Mouse (Mus musculus) natural killer cell, adult 2 months (primary cell): ENCODE measurements around the gene Fam114a1.
A peak's percentile ranks its signal among the peaks of the same experiment; 100 is the strongest.

Source experiments
- DNase-seq, 2 experiments: peaks; one replicate each; pipeline ENCODE4 v3.0.0; 2022; ENCODE audit warnings: low spot score in 2 of 2

Gene Fam114a1

GRCm38 (mm10) chr5:65003946-65004535 is 34.2 kb downstream of the Fam114a1 start:
- DNase-seq: no peak

GRCm38 (mm10) chr5:65005251-65005650 is 35.4 kb downstream of the Fam114a1 start:
- no peak for DNase-seq

GRCm38 (mm10) chr5:65006011-65006491 is 36.2 kb downstream of the Fam114a1 start:
- no peak for DNase-seq

- DNase-seq: no peak
These were observed 42.2 kb downstream of the Fam114a1 start for GRCm38 (mm10) chr5:65011901-65012573.

GRCm38 (mm10) chr5:65015508-65015907 is 45.6 kb downstream of the Fam114a1 start:
- no peak for DNase-seq

- no peak for DNase-seq
These were observed 49.2 kb downstream of the Fam114a1 start for GRCm38 (mm10) chr5:65019109-65019508.

GRCm38 (mm10) chr5:65019823-65020222 is 50.0 kb downstream of the Fam114a1 start:
- DNase-seq: no peak

- DNase-seq: no peak
These were observed 52.1 kb downstream of the Fam114a1 start for GRCm38 (mm10) chr5:65022006-65022405.

GRCm38 (mm10) chr5:65024641-65025040 is 54.8 kb downstream of the Fam114a1 start:
- no peak for DNase-seq

- DNase-seq: peak; percentile 30 to 67
These were observed 56.0 kb downstream of the Fam114a1 start for GRCm38 (mm10) chr5:65025916-65026315.

- no peak for DNase-seq
These were observed 56.9 kb downstream of the Fam114a1 start for GRCm38 (mm10) chr5:65026776-65027175.

GRCm38 (mm10) chr5:65028019-65028418 is 58.1 kb downstream of the Fam114a1 start:
- no peak for DNase-seq

- DNase-seq: no peak
These were observed 66.7 kb downstream of the Fam114a1 start for GRCm38 (mm10) chr5:65036597-65036996.

- DNase-seq: no peak
These were observed 68.4 kb downstream of the Fam114a1 start for GRCm38 (mm10) chr5:65038305-65038704.

- no peak for DNase-seq
These were observed 69.1 kb downstream of the Fam114a1 start for GRCm38 (mm10) chr5:65038811-65039571.

- DNase-seq: peak in 1 of 2 experiments; percentile 42
These were observed 70.6 kb downstream of the Fam114a1 start for GRCm38 (mm10) chr5:65040463-65040862.

GRCm38 (mm10) chr5:65043407-65043895 is 73.6 kb downstream of the Fam114a1 start:
- no peak for DNase-seq

- no peak for DNase-seq
These were observed 75.9 kb downstream of the Fam114a1 start for GRCm38 (mm10) chr5:65045642-65046370.

GRCm38 (mm10) chr5:65046442-65047284 is 76.8 kb downstream of the Fam114a1 start:
- DNase-seq: no peak

GRCm38 (mm10) chr5:65047285-65047855 is 77.5 kb downstream of the Fam114a1 start:
- DNase-seq: no peak
